Mouse (Mus musculus): ENCODE measurements around the gene Atp6v1b1.

Gene Atp6v1b1

GRCm38 (mm10) chr6:83742761-83743160, at the start of gene Atp6v1b1:
TSS of gene Atp6v1b1 (plus strand) at chr6:83742990.
- DNase-seq (ENCODE audit: low read depth, low spot score), result no peak

DNA sequence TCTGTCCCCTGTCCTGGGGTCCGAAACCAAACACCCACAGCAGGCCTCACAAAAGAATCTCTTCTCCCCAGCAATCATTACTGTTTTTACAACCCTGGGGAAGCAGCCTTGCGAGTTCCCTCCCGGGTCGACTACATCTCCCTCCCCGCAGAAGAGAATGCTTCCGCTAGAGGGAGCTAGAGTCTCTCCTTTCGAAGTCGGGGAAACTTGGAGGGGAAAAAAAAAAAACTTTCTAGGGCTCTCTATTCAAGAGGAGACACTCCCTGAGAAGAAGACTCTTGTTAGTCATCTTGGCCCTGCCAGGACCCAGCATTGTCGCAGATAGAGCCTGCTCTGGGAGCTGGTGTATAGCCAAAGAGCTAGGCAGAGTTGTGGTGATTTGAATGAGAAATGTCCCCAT, 49.0 kb upstream of the Atp6v1b1 start:
- no peak for DNase-seq (ENCODE audit: low read depth, low spot score)

GRCm38 (mm10) chr6:83695731-83696130, 47.1 kb upstream of the Atp6v1b1 start:
- DNase-seq (ENCODE audit: low read depth, low spot score), result no peak

GRCm38 (mm10) chr6:83696684-83697083, 46.1 kb upstream of the Atp6v1b1 start:
- DNase-seq (ENCODE audit: low read depth, low spot score), result no peak

DNA sequence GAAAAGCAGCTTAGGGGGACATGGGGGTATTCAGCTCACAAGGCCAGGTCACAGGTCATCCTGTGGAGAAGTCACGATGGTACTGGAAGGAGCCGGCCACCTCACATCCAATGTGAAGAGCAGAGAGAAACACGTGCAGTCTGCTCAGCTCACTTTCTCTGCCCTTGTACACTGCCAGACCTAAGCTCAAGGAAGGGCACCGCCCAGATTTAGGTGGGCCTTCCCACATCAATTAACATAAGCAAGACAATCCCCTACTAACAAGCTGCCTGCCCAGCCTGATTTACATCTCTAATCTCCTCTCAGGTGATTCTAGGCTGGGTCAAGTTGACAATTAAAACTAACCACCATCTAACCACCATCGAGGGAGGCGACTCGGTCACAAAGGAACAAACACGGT, 44.9 kb upstream of the Atp6v1b1 start:
- DNase-seq (ENCODE audit: low read depth, low spot score), result no peak

- no peak for DNase-seq (ENCODE audit: low read depth, low spot score)
These were observed 42.8 kb upstream of the Atp6v1b1 start for GRCm38 (mm10) chr6:83699971-83700370.

GRCm38 (mm10) chr6:83701001-83701400, 41.8 kb upstream of the Atp6v1b1 start:
- no peak for DNase-seq (ENCODE audit: low read depth, low spot score)

GRCm38 (mm10) chr6:83702146-83702999, 40.4 kb upstream of the Atp6v1b1 start:
- DNase-seq (ENCODE audit: low read depth, low spot score), result no peak

- DNase-seq (ENCODE audit: low read depth, low spot score), result no peak
These were observed 39.6 kb upstream of the Atp6v1b1 start for GRCm38 (mm10) chr6:83703000-83703721.

GRCm38 (mm10) chr6:83703722-83704078, 39.1 kb upstream of the Atp6v1b1 start:
- no peak for DNase-seq (ENCODE audit: low read depth, low spot score)

DNA sequence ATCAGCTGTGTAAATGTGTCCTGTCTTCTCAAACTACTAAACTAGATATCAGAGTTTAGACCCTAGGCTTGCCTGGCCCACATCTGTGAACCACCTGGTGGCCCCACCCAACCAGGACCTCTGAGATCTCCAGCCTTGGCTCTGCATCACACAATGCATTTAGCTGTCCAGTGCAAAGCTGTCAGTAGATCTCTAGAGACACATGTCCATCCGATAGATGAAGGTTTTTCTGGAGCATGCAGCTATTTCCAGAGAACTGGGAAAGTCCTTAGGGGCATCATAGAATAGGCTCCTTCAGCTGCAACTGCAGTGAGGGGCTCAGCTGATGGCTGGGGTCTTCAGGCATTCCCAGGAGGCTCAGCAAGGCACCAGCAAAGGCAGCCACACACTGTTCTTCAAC, 38.5 kb upstream of the Atp6v1b1 start:
- DNase-seq (ENCODE audit: low read depth, low spot score), result no peak

- DNase-seq (ENCODE audit: low read depth, low spot score), result no peak
These were observed 38.1 kb upstream of the Atp6v1b1 start for GRCm38 (mm10) chr6:83704701-83705100.

- no peak for DNase-seq (ENCODE audit: low read depth, low spot score)
These were observed 34.9 kb upstream of the Atp6v1b1 start for GRCm38 (mm10) chr6:83707738-83708510.

DNA sequence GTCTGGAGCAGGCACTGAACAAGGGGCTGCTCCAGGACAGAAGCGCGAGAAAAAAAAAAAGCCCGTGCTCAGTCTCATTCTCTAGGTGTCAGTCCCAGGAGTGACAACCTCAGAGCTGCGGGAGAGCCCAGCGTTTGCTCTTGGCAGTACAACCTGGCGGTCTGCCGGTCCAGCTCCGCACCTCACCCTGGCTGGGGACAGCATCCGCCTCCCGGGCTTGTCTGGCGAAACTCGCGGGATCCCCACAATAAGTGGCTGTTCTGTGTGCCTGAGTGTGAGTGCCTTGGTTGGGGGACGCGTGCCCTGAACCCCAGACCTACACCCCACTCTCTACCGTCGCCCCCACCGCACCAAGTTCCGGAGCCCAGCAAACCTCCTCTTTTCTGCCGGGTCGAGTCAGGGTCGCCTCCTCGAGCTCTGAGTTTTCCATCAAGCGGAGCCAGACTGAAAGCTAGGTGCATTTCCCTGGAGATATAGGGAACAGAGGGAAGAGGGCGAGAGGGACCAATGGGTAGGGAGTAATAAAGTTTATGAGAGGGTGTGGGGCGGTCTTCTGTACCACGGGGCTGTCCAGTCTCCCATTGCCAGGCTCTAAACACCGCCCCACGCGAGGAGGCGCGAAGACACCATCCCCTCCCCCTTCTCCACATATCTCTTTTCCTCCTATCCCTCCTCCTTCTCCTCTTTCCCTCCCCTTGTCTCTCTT, 32.3 kb upstream of the Atp6v1b1 start:
- no peak for DNase-seq (ENCODE audit: low read depth, low spot score)

GRCm38 (mm10) chr6:83711067-83711675, 31.6 kb upstream of the Atp6v1b1 start, which contains the start of gene Vax2:
TSS of gene Vax2 (plus strand) at chr6:83711264.
- no peak for DNase-seq (ENCODE audit: low read depth, low spot score)

GRCm38 (mm10) chr6:83711725-83712475, 30.9 kb upstream of the Atp6v1b1 start:
- DNase-seq (ENCODE audit: low read depth, low spot score), result no peak

DNA sequence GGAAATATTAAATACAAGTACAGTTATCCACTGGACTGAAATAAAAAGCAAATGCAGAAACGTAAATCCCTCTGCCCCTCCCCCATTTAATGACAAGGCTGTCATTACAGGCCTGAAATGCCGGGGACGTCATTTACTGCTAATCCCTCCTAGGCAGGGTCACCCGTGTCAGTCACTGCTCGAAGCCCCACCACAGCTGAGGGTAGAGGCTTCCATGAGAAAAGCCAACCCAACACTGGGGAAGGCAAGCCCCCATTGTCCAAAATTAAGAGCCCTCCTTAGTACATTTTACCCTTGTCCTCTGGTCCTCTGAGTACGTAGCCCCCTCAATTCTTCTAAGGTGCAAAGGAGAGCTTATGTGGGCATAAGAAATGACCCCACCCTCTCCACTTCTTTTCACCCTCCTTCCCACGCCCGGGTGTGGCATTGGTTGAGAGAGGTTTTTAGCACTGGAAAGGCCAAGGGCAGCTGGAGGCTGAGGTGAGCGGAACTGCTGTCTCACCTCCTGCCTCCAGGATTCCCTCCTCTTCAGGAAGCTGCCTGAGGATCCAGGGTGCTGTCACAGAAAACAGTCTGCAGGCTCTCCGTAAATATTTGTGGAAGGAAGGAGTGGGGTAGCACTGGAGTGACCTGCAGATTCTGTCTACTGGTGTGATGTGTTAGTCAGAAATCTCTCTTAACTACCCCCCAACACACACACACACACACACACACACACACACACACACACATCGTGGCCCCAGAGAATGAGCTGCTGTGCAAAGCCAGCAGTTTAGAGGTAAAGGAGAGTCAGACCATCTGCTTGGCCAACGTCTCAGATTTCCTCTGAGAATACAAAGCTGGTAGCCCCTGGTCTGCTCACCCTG, 29.3 kb upstream of the Atp6v1b1 start:
- DNase-seq (ENCODE audit: low read depth, low spot score), result no peak

- no peak for DNase-seq (ENCODE audit: low read depth, low spot score)
These were observed 28.3 kb upstream of the Atp6v1b1 start for GRCm38 (mm10) chr6:83714221-83715123.
